Mouse (Mus musculus): Measurements from ENCODE around the gene Rarg. TPM values are rescaled to one million over a fixed set of nuclear protein-coding genes. Genes with fewer than 3 reads are reported as not detected.
A peak's percentile ranks its signal among the peaks of the same experiment; 100 is the strongest.

Gene Rarg
- polyA plus RNA-seq, 1 experiment from 2014 or later: 5.6 TPM

DNA sequence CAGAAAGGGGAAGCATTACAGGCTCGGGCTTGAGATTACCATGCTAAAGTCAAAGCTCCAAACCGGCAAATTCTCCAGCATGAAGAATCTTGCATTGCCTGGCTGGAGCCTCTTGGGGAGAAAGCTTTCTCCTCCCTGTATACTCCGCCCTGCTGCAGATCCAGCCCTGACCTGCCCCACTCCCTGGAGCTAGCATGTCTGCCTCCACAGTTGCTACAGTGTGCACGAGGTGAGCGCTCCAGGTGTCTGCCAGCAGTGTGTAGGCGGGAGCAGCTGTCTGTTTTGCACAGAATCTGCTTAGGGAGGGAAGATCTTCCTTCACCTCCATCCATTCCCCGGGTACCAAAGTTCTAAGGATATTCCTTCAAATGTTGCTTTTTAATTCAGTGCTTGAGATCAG is 5.3 kb upstream of the Rarg start:
- WGBS: 56% methylated on average over 7 of the region's 7 CpGs
- no peak for ATAC-seq
- Histone ChIP-seq H3K9ac (ENCODE audit: low read depth, low read length) (no peak overlapping the region), H3K4me1 (ENCODE audit: control insufficient read depth, insufficient read depth, low read depth, low read length) (peaks cover 6% of the 10 kb centered on the region; the same call in 1 of the 2 replicates), H3K9me3 (ENCODE audit: control insufficient read depth, low read length) (no peaks in the 10 kb centered on the region), H3K36me3 (ENCODE audit: control insufficient read depth, insufficient read depth, low read length) (no peaks in the 10 kb centered on the region), H3K27me3 (replicated peaks; ENCODE audit: control insufficient read depth, insufficient read depth, low read length) (peaks cover 9% of the 10 kb centered on the region), H3K4me2 (ENCODE audit: low read length) (no peak overlapping the region), H3K4me3 (ENCODE audit: low read length) (no peak overlapping the region), H3K27ac (ENCODE audit: low read depth, low read length) (no peak overlapping the region)

DNA sequence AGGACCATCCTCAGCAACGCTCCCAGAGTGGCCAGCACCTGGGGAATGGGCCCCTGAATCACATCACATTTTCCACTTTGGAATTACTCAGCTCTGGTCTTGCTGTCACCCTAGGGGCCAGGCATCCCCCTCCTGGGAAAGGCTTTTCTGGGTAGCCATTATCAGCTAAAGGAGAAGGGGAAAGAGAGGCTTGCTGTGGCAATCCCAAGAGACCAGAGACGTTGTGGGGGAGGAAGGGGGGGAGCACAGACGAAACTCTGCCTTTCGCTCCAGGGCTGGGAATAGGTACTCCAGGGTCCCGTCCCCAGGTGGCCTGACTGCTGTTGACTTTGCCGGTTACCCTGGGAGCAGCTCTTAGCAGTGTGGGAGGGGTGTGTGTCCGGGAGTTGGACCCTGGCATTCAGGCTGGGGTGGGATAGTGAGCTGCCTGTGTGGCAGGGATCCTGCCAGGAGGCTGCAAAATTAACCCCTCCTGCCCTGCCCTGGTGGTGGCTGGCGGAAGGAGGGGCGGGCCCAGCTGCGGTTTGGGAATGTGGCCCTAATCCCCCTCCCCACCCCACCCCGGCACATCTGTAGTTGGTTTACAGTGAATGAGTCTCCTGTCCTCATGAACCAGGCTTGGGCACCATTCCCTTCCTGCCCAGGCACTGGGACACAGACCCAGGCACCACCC is 1.4 kb upstream of the Rarg start:
- H3K9ac ChIP-seq (ENCODE audit: low read depth, low read length): no peak overlapping the region
- WGBS: 20% methylated on average over 11 of the region's 11 CpGs
- peaks cover 16% of the 10 kb centered on the region for H3K27me3 ChIP-seq (replicated peaks; ENCODE audit: control insufficient read depth, insufficient read depth, low read length)
- no peak overlapping the region for H3K4me3 ChIP-seq (ENCODE audit: low read length)
- no peaks in the 10 kb centered on the region for H3K9me3 ChIP-seq (ENCODE audit: control insufficient read depth, low read length)
- H3K27ac ChIP-seq (ENCODE audit: low read depth, low read length): no peak overlapping the region
- H3K4me2 ChIP-seq (ENCODE audit: low read length): no peak overlapping the region
- no peaks in the 10 kb centered on the region for H3K36me3 ChIP-seq (ENCODE audit: control insufficient read depth, insufficient read depth, low read length)
- no peak for ATAC-seq
- H3K4me1 ChIP-seq (ENCODE audit: control insufficient read depth, insufficient read depth, low read depth, low read length): peaks cover 9% of the 10 kb centered on the region; the same call in 1 of the 2 replicates

DNA sequence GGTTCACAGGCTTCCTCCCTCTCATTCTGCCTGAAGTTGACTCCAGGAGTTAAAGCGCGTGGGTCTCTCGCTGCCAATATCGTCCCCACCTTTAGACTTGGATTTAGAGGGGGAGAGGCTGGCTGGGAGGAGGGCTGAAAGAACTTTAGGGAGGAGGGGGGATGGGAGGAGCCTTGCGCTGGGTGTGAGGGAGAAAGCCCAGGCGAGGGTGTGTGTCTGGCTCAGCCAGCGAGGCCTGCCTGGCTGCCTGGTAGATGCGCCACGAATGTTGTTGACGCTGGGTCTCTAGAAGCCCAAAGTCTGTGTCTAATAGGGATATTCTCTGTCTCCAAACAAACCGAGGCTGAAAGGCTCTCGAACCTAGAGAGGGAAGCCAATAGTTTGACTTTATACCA is 756 bp upstream of the Rarg start:
- WGBS: 6% methylated on average over 12 of the region's 12 CpGs
- ATAC-seq: peak; percentile 3; the same call in 1 of the 2 replicates
- Histone ChIP-seq H3K36me3 (ENCODE audit: control insufficient read depth, insufficient read depth, low read length) (no peaks in the 10 kb centered on the region), H3K4me3 (ENCODE audit: low read length) (no peak overlapping the region), H3K27ac (ENCODE audit: low read depth, low read length) (no peak overlapping the region), H3K4me1 (ENCODE audit: control insufficient read depth, insufficient read depth, low read depth, low read length) (peaks cover 9% of the 10 kb centered on the region; the same call in 1 of the 2 replicates), H3K9me3 (ENCODE audit: control insufficient read depth, low read length) (no peaks in the 10 kb centered on the region), H3K27me3 (replicated peaks; ENCODE audit: control insufficient read depth, insufficient read depth, low read length) (peaks cover 14% of the 10 kb centered on the region), H3K9ac (ENCODE audit: low read depth, low read length) (no peak overlapping the region), H3K4me2 (ENCODE audit: low read length) (peak overlapping the region; percentile 92)

DNA sequence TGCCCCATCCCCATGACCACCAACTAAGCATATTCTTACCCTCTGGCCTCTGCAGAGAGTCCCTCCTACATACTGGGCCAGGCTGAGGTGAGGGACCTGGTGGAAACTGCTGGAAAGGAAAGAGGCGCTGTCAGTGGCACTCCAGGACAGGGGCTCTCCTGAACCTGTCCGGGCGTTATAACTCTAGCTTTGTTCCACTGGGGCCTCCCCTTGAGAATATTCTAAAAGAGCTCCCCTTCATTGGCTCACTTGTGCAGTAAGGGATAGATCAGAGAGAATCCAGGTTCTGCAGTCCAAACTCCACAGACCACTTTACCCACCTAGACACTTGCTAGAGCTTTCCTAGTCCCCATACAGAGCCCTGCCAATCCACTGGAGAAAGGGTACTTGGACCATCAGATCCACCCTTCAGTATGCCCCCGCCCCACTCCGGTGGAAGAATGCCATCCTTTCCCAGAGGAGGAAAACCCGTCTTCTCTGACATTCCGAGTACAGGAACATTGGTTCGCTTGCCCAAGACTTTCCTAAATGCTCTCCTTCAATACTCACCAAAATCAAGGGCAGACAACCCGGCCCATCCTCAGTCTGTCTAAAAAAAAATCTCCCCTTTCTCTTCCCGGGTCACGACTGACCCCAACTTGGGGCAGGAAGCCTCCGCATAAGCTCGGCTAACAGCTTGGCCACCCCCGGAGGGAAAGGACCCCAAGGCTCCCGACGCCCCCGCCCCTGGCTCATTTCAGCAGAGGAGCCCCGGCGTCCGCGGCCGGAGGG is 701 bp downstream of the Rarg start:
- H3K4me2 ChIP-seq (ENCODE audit: low read length): peak overlapping the region; percentile 92
- no peak overlapping the region for H3K27ac ChIP-seq (ENCODE audit: low read depth, low read length)
- H3K36me3 ChIP-seq (ENCODE audit: control insufficient read depth, insufficient read depth, low read length): no peaks in the 10 kb centered on the region
- H3K4me3 ChIP-seq (ENCODE audit: low read length): peak overlapping the region; percentile 47
- no peak for ATAC-seq
- H3K9me3 ChIP-seq (ENCODE audit: control insufficient read depth, low read length): no peaks in the 10 kb centered on the region
- WGBS: 7% methylated on average over 20 of the region's 22 CpGs
- H3K9ac ChIP-seq (ENCODE audit: low read depth, low read length): peak overlapping the region; percentile 63
- H3K27me3 ChIP-seq (replicated peaks; ENCODE audit: control insufficient read depth, insufficient read depth, low read length): peaks cover 14% of the 10 kb centered on the region
- peaks cover 9% of the 10 kb centered on the region; the same call in 1 of the 2 replicates for H3K4me1 ChIP-seq (ENCODE audit: control insufficient read depth, insufficient read depth, low read depth, low read length)

DNA sequence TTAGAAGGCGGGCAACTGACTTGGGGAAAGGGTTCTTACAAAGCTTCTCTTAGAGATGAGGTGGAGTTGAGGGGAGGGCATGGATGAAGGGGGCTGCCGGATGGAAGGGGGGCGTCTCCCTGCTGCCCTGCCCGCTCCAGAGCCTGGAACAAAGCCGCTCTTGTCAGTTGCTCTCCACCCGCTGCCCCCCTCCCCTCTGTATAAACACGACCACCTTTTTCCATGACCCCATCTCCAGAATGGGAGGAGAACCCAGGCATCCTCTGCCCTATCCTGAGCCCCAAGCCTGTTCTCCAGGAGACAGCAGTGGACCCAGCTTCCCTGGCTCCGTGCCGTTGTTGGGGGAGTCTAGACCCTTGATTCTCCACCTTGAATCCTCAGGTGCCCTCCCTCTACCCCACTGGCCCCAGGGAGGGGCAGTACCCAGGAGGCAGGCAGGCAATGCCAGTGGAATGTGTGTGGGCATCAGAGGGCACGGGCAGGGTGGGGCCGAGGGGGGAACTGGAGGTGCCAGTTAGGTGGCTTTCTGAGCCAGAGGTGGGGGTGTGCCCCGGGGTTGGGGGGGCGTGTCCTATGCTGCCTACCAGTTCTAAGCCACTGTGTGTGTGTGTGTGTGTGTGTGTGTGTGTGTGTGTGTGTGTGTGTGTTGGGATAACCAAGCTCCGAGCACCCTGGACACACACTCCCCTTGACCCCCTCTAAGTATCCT is 1.6 kb downstream of the Rarg start:
- Histone ChIP-seq H3K27ac (ENCODE audit: low read depth, low read length) (no peak overlapping the region), H3K27me3 (replicated peaks; ENCODE audit: control insufficient read depth, insufficient read depth, low read length) (peaks cover 17% of the 10 kb centered on the region), H3K4me1 (ENCODE audit: control insufficient read depth, insufficient read depth, low read depth, low read length) (peaks cover 9% of the 10 kb centered on the region; the same call in 1 of the 2 replicates), H3K9me3 (ENCODE audit: control insufficient read depth, low read length) (no peaks in the 10 kb centered on the region), H3K36me3 (ENCODE audit: control insufficient read depth, insufficient read depth, low read length) (no peaks in the 10 kb centered on the region), H3K4me2 (ENCODE audit: low read length) (peak overlapping the region; percentile 24; the same call in 1 of the 2 replicates), H3K9ac (ENCODE audit: low read depth, low read length) (no peak overlapping the region), H3K4me3 (ENCODE audit: low read length) (no peak overlapping the region)
- 50% methylated on average over 13 of the region's 14 CpGs for WGBS
- ATAC-seq: no peak

DNA sequence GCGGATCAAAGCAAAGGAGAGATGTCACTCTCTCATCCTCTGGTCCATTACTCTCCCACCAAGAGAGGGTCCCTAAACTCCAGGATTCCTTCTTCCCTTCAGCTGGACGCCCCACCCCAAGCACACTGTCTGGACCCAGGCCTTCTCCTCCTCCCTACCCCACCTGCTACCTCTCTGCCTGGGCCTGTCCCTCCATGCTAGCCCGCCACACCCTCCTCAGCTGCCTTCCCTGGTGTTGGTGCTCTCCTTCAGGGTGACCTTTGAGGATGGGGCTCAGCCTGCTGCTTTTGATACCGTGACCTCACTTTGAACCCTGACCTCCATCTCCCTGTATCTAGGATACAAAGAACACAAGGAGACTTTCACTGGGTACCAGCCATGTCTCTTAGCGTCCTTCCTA is 6.8 kb downstream of the Rarg start:
- H3K9me3 ChIP-seq (ENCODE audit: control insufficient read depth, low read length): no peaks in the 10 kb centered on the region
- H3K27ac ChIP-seq (ENCODE audit: low read depth, low read length): no peak overlapping the region
- 61% methylated on average over 5 of the region's 5 CpGs for WGBS
- H3K4me2 ChIP-seq (ENCODE audit: low read length): no peak overlapping the region
- ATAC-seq: no peak
- no peaks in the 10 kb centered on the region for H3K36me3 ChIP-seq (ENCODE audit: control insufficient read depth, insufficient read depth, low read length)
- peaks cover 12% of the 10 kb centered on the region for H3K4me1 ChIP-seq (ENCODE audit: control insufficient read depth, insufficient read depth, low read depth, low read length)
- H3K27me3 ChIP-seq (replicated peaks; ENCODE audit: control insufficient read depth, insufficient read depth, low read length): peaks cover 13% of the 10 kb centered on the region
- no peak overlapping the region for H3K4me3 ChIP-seq (ENCODE audit: low read length)
- no peak overlapping the region for H3K9ac ChIP-seq (ENCODE audit: low read depth, low read length)

DNA sequence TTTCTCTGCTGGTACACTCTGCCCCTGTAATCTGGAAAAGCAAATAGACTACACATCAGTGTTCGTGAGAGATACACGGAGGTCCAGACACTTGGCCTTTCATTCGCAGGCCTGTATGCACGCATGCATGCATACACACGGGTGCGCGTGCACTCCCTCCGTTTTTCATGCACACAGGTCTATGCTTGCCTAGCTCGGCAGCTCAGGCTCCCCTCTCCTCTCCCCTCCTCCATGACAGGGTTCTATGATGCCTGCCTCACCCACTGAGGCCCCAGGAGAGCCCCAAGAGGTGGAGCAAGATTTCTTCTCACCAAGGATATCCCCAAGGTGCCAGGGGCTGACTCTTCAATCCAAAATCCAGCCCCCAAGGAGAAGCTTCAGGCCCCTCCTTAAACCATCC is 7.3 kb downstream of the Rarg start:
- no peak overlapping the region for H3K4me2 ChIP-seq (ENCODE audit: low read length)
- H3K9ac ChIP-seq (ENCODE audit: low read depth, low read length): no peak overlapping the region
- H3K27me3 ChIP-seq (replicated peaks; ENCODE audit: control insufficient read depth, insufficient read depth, low read length): peaks cover 11% of the 10 kb centered on the region
- no peak for ATAC-seq
- H3K9me3 ChIP-seq (ENCODE audit: control insufficient read depth, low read length): no peaks in the 10 kb centered on the region
- H3K4me1 ChIP-seq (ENCODE audit: control insufficient read depth, insufficient read depth, low read depth, low read length): peaks cover 17% of the 10 kb centered on the region
- no peak overlapping the region for H3K4me3 ChIP-seq (ENCODE audit: low read length)
- WGBS: 49% methylated on average over 9 of the region's 9 CpGs
- no peak overlapping the region for H3K27ac ChIP-seq (ENCODE audit: low read depth, low read length)
- H3K36me3 ChIP-seq (ENCODE audit: control insufficient read depth, insufficient read depth, low read length): no peaks in the 10 kb centered on the region

DNA sequence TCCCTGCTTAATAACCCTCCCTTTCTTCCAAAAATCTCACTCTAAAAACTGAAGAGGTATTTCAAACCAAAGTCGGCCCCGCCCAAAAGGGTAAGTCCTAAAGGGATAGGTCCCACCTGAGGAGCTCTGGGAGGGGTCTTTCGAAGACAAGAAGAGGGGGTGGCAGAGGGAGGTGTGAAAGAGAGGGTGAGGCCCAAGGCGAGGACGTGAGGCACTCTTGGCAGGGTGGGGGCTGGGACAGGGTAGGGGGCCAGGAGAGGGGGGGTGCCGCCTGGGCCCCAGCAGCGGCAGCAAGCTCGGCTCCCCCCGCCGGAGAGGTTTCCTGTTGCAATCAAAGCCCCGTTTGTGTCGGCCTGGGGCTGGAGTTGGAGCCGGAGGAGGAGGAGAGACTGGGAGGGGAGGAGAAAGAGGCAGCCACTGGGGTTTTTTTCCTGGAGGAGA is 8.0 kb downstream of the Rarg start:
- no peak for ATAC-seq
- Histone ChIP-seq H3K9me3 (ENCODE audit: control insufficient read depth, low read length) (no peaks in the 10 kb centered on the region), H3K27ac (ENCODE audit: low read depth, low read length) (no peak overlapping the region), H3K4me1 (ENCODE audit: control insufficient read depth, insufficient read depth, low read depth, low read length) (peaks cover 23% of the 10 kb centered on the region), H3K4me3 (ENCODE audit: low read length) (no peak overlapping the region), H3K27me3 (replicated peaks; ENCODE audit: control insufficient read depth, insufficient read depth, low read length) (peaks cover 11% of the 10 kb centered on the region), H3K4me2 (ENCODE audit: low read length) (peak overlapping the region; percentile 30; the same call in 1 of the 2 replicates), H3K9ac (ENCODE audit: low read depth, low read length) (peak overlapping the region; percentile 41; the same call in 1 of the 2 replicates), H3K36me3 (ENCODE audit: control insufficient read depth, insufficient read depth, low read length) (no peaks in the 10 kb centered on the region)
- WGBS: 7% methylated on average over 13 of the region's 13 CpGs

DNA sequence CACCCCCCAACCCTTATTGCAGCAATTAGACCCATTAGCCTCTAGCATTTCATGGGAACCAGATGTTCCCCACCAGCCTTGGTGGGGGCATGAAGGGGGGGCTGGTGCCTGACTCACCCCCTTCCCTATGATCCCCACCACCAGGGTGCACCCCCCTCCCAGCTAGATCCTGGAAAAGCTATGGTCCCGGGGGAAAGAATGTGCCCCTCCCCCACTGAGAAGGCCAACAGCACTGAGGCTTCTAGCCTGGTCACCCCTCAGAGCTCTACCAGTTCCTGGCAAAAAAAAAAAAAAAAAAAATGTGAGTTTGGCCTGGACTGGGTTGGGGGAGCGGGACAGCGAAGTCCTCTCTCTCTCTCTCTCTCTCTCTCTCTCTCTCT is 8.5 kb downstream of the Rarg start:
- Histone ChIP-seq H3K36me3 (ENCODE audit: control insufficient read depth, insufficient read depth, low read length) (no peaks in the 10 kb centered on the region), H3K4me1 (ENCODE audit: control insufficient read depth, insufficient read depth, low read depth, low read length) (peaks cover 24% of the 10 kb centered on the region), H3K9ac (ENCODE audit: low read depth, low read length) (no peak overlapping the region), H3K4me3 (ENCODE audit: low read length) (no peak overlapping the region), H3K9me3 (ENCODE audit: control insufficient read depth, low read length) (no peaks in the 10 kb centered on the region), H3K27me3 (replicated peaks; ENCODE audit: control insufficient read depth, insufficient read depth, low read length) (peaks cover 13% of the 10 kb centered on the region), H3K27ac (ENCODE audit: low read depth, low read length) (no peak overlapping the region), H3K4me2 (ENCODE audit: low read length) (peak overlapping the region; percentile 30; the same call in 1 of the 2 replicates)
- no peak for ATAC-seq
- WGBS: 8% methylated on average over 3 of the region's 3 CpGs

All from hindbrain, embryonic 16.5 days (tissue).